Mouse (Mus musculus): ENCODE measurements around the gene Il20rb. TPM values are rescaled to one million over a fixed set of nuclear protein-coding genes. Genes with fewer than 3 reads are reported as not detected.
A peak's percentile ranks its signal among the peaks of the same experiment; 100 is the strongest.

Il20rb gene
- polyA plus RNA-seq, 2 experiments = 4.0 to 4.5 TPM

GRCm38 (mm10) chr9:100452432-100452831 lies 34.2 kb downstream of the Il20rb start:
- H3K27me3 ChIP-seq (ENCODE audit: control insufficient read depth, insufficient read depth, low read length) = no peaks in the 10 kb centered on the region
- H3K4me3 ChIP-seq (replicated peaks; ENCODE audit: low read length) = no peak overlapping the region
- 0 out of 2 replicates have a peak, but pooled peaks cover 5% of the 10 kb centered on the region for H3K4me1 ChIP-seq (ENCODE audit: control insufficient read depth, insufficient read depth, low read length)
- no peak overlapping the region for H3K4me2 ChIP-seq (replicated peaks; ENCODE audit: low read depth, low read length, severe bottlenecking)
- H3K9me3 ChIP-seq (ENCODE audit: control insufficient read depth, low read length) = no peaks in the 10 kb centered on the region
- H3K27ac ChIP-seq (replicated peaks; ENCODE audit: low read depth, low read length) = no peak overlapping the region
- 53% methylated on average over 6 of the region's 6 CpGs for WGBS
- H3K9ac ChIP-seq (ENCODE audit: low read depth, low read length, severe bottlenecking) = no peak overlapping the region
- DNase-seq (ENCODE audit: low spot score) = peak; percentile 20
- no peaks in the 10 kb centered on the region for H3K36me3 ChIP-seq (ENCODE audit: control insufficient read depth, insufficient read depth, low read length)
- no peak for ATAC-seq (ENCODE audit: low FRiP score, low read depth)
- TF ChIP-seq POLR2A (IDR thresholded peaks at IDR 0.05; ENCODE audit: borderline replicate concordance, extremely low read depth, insufficient read depth, insufficient read length) = no peak

- WGBS = 2% methylated on average over 32 of the region's 32 CpGs
- Histone ChIP-seq H3K9me3 (ENCODE audit: control insufficient read depth, low read length) (no peaks in the 10 kb centered on the region), H3K4me1 (ENCODE audit: control insufficient read depth, insufficient read depth, low read length) (no peaks in the 10 kb centered on the region), H3K27ac (replicated peaks; ENCODE audit: low read depth, low read length) (0 out of 2 replicates have a peak overlapping the region, but pooled peaks have one; percentile 33), H3K36me3 (ENCODE audit: control insufficient read depth, insufficient read depth, low read length) (no peaks in the 10 kb centered on the region), H3K9ac (ENCODE audit: low read depth, low read length, severe bottlenecking) (peak overlapping the region; percentile 55), H3K4me3 (replicated peaks; ENCODE audit: low read length) (peak overlapping the region; percentile 49), H3K4me2 (replicated peaks; ENCODE audit: low read depth, low read length, severe bottlenecking) (peak overlapping the region; percentile 76), H3K27me3 (ENCODE audit: control insufficient read depth, insufficient read depth, low read length) (no peaks in the 10 kb centered on the region)
- ATAC-seq (ENCODE audit: low FRiP score, low read depth) (peak; percentile 83), DNase-seq (ENCODE audit: low spot score) (peak; percentile 87)
- TF ChIP-seq POLR2A (IDR thresholded peaks at IDR 0.05; ENCODE audit: borderline replicate concordance, extremely low read depth, insufficient read depth, insufficient read length) = no peak
Observed at GRCm38 (mm10) chr9:100446059-100446686, 40.4 kb downstream of the Il20rb start.

GRCm38 (mm10) chr9:100440111-100440790 lies 46.3 kb downstream of the Il20rb start:
- no peak for TF ChIP-seq POLR2A (IDR thresholded peaks at IDR 0.05; ENCODE audit: borderline replicate concordance, extremely low read depth, insufficient read depth, insufficient read length)
- H3K9me3 ChIP-seq (ENCODE audit: control insufficient read depth, low read length) = no peaks in the 10 kb centered on the region
- no peaks in the 10 kb centered on the region for H3K4me1 ChIP-seq (ENCODE audit: control insufficient read depth, insufficient read depth, low read length)
- WGBS = 56% methylated on average over 9 of the region's 9 CpGs
- ATAC-seq (ENCODE audit: low FRiP score, low read depth) (no peak), DNase-seq (ENCODE audit: low spot score) (no peak)
- H3K27me3 ChIP-seq (ENCODE audit: control insufficient read depth, insufficient read depth, low read length) = no peaks in the 10 kb centered on the region
- no peaks in the 10 kb centered on the region for H3K36me3 ChIP-seq (ENCODE audit: control insufficient read depth, insufficient read depth, low read length)
- no peak overlapping the region for H3K4me3 ChIP-seq (replicated peaks; ENCODE audit: low read length)
- no peak overlapping the region for H3K9ac ChIP-seq (ENCODE audit: low read depth, low read length, severe bottlenecking)
- H3K27ac ChIP-seq (replicated peaks; ENCODE audit: low read depth, low read length) = no peak overlapping the region
- H3K4me2 ChIP-seq (replicated peaks; ENCODE audit: low read depth, low read length, severe bottlenecking) = no peak overlapping the region

GRCm38 (mm10) chr9:100439481-100439880 lies 47.1 kb downstream of the Il20rb start:
- WGBS = 89% methylated on average over 8 of the region's 8 CpGs
- DNase-seq (ENCODE audit: low spot score) = no peak
- no peaks in the 10 kb centered on the region for H3K4me1 ChIP-seq (ENCODE audit: control insufficient read depth, insufficient read depth, low read length)

GRCm38 (mm10) chr9:100438994-100439393 lies 47.6 kb downstream of the Il20rb start:
- no peak overlapping the region for H3K9ac ChIP-seq (ENCODE audit: low read depth, low read length, severe bottlenecking)
- DNase-seq (ENCODE audit: low spot score) (no peak), ATAC-seq (ENCODE audit: low FRiP score, low read depth) (no peak)
- H3K27ac ChIP-seq (replicated peaks; ENCODE audit: low read depth, low read length) = no peak overlapping the region
- H3K9me3 ChIP-seq (ENCODE audit: control insufficient read depth, low read length) = no peaks in the 10 kb centered on the region
- no peaks in the 10 kb centered on the region for H3K4me1 ChIP-seq (ENCODE audit: control insufficient read depth, insufficient read depth, low read length)
- WGBS = 89% methylated on average over 10 of the region's 10 CpGs
- no peak overlapping the region for H3K4me3 ChIP-seq (replicated peaks; ENCODE audit: low read length)
- no peak overlapping the region for H3K4me2 ChIP-seq (replicated peaks; ENCODE audit: low read depth, low read length, severe bottlenecking)
- H3K36me3 ChIP-seq (ENCODE audit: control insufficient read depth, insufficient read depth, low read length) = no peaks in the 10 kb centered on the region
- H3K27me3 ChIP-seq (ENCODE audit: control insufficient read depth, insufficient read depth, low read length) = no peaks in the 10 kb centered on the region
- TF ChIP-seq POLR2A (IDR thresholded peaks at IDR 0.05; ENCODE audit: borderline replicate concordance, extremely low read depth, insufficient read depth, insufficient read length) = no peak

More at GRCm38 (mm10) chr9:100439481-100439880, 47.1 kb downstream of the Il20rb start:
- H3K4me3 ChIP-seq (replicated peaks; ENCODE audit: low read length) = no peak overlapping the region
- TF ChIP-seq POLR2A (IDR thresholded peaks at IDR 0.05; ENCODE audit: borderline replicate concordance, extremely low read depth, insufficient read depth, insufficient read length) = no peak
- ATAC-seq (ENCODE audit: low FRiP score, low read depth) = no peak
- H3K9ac ChIP-seq (ENCODE audit: low read depth, low read length, severe bottlenecking) = no peak overlapping the region
- no peaks in the 10 kb centered on the region for H3K27me3 ChIP-seq (ENCODE audit: control insufficient read depth, insufficient read depth, low read length)
- no peaks in the 10 kb centered on the region for H3K9me3 ChIP-seq (ENCODE audit: control insufficient read depth, low read length)
- no peaks in the 10 kb centered on the region for H3K36me3 ChIP-seq (ENCODE audit: control insufficient read depth, insufficient read depth, low read length)
- H3K4me2 ChIP-seq (replicated peaks; ENCODE audit: low read depth, low read length, severe bottlenecking) = no peak overlapping the region
- H3K27ac ChIP-seq (replicated peaks; ENCODE audit: low read depth, low read length) = no peak overlapping the region

All from limb, embryonic 14.5 days (tissue).